Mouse (Mus musculus): ENCODE results near the gene Pik3c2a. TPM values are rescaled to one million over a fixed set of nuclear protein-coding genes. Genes with fewer than 3 reads are reported as not detected.

Pik3c2a gene
- 10 to 100 TPM; 27.0 to 28.3 TPM for total RNA-seq (2021)

DNA sequence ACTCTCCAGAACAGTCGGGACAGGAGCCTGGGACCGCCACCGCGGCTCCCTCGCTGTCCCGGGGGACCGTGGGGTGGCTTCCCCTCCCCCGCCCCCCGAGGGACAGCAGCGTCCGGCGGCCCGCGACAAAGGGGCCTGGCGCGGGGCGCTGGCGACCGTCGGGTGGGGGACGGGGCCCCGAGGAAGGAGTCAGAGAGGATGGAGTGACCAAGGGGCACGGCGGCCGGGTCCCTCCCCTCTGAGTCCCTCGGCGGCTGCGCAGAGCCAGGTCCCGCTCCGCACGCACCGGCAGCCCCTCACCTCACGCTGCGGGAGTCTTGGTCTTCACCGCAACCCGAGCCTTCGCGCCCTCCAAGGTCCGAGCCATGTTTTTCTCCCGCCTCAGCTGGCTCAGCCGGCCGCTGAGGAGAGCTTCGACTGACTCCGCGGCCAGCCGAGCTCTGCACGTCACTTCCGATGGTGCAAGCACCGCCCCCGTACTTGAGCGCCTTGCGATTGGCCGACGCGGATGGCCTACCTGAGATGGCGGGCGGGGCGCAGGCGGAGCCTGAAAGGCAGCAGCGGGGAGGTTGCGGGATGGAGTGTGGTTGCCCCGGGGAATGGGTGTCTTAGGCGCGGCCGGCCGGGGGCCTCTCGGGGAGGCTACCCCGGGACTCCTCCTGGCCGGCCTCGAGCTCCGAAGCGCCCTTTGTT lies at the start of gene Pik3c2a:
Gene Pik3c2a (minus strand): TSS at position 446 of the 693 bp plus-strand sequence.
- DNase-seq = peak; percentile 97
- intact Hi-C loops (cut with DNase I) = no loop called here

DNA sequence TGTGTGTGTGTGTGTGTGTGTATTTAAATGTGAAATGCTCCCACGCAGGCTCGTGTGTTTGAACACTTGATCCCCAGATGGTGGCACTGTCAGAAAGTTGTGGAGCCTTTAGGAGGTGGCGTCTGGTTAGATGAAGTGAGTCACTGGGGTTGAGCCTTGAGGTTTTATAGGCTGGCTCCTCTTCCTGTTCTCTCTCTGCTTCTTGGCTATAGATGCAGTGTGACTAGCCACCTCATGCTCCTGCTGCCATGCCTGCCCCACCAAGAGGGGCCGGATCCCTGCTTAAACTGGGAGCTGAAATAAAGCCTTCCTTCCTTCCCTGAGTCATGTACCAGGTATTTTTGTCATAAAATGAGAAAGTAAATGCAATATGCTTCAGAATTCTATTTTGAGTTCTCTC lies 47.9 kb upstream of the Pik3c2a start:
- intact Hi-C loops (cut with DNase I) = no loop called here
- DNase-seq = no peak

DNA sequence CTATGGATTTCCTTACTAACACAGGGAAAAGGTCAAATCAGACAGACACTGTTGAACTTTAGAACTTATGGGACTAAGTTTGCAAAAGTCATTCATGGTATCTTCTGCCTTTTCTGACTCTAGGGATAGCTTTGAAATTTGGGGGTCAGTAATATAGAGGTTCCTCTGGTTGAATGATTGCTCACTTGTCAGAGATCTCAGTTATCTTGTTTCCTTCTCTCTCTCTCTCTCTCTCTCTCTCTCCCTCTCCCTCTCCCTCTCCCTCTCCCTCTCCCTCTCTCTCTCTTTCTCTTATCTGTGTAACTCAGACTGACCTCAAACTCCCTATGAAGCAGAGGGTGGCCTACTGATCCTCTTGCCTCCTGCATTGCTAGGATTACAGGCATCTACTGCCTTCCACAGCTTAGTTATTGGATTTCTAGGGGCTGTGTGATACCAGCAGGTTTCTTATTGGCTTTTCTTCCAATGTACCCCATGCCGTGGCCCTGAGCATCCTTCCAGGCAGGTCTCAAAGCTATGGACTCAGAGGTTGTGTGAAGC lies 41.9 kb upstream of the Pik3c2a start:
- no peak for DNase-seq
- intact Hi-C loops (cut with DNase I) = no loop called here

DNA sequence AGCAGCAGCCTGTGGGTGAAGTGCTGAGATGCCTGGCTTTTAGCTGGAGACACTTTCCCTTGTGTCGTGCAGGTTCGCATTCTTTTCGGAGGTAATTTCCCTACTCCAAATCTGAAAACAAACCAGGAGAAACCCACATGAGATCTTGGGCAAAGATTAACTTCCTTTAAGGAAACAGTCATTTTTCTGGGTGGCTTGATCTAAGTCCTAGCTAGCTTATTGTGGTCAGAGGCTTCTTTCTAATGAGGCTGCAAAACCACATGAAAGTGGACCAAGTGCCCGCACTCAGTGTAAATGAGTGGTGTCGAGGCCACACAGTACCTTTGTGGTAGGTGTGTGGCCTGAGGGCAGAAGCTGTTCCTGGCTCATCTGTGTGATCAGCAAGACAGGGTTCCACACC lies 41.0 kb upstream of the Pik3c2a start:
- intact Hi-C loops (cut with DNase I) = no loop called here
- DNase-seq = no peak

DNA sequence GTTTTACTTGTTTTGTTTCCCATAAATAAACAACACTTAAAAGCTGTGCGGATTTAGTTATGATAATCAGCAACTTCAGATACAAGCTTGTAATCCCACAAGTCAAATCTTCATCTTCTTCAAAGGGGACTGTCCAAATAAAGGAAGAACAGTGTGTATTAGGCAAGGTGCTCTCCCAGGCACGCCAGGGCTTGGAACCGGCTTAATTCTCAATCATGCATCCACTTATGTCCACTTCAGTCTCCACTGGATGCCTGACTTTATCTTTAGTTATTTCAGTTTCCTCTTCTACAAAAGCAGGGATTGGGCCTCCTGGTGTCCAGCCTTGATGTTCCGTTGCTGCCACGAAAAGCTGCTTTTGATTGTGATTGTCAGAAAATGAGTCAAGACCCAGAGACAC lies 40.5 kb upstream of the Pik3c2a start:
- DNase-seq = no peak
- intact Hi-C loops (cut with DNase I) = no loop called here

DNA sequence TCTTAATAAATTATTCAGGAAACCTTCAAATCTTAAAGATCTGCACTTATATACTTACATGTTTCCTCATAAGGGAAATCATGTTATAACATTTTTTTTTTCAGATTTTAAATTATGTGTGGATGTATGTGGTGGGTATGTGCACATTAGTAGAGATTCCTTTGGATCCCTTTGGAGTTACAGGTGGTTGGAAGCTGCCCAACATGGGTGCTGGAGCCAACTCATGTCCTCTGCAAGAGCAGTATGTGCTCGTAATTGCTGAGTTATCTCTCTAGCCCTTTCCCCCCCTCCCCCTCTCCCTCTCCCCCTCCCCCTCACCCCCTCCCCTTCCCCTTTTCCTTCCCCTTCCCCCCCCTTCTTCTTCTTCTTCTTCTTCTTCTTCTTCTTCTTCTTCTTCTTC lies 39.9 kb upstream of the Pik3c2a start:
- DNase-seq = no peak
- intact Hi-C loops (cut with DNase I) = no loop called here

DNA sequence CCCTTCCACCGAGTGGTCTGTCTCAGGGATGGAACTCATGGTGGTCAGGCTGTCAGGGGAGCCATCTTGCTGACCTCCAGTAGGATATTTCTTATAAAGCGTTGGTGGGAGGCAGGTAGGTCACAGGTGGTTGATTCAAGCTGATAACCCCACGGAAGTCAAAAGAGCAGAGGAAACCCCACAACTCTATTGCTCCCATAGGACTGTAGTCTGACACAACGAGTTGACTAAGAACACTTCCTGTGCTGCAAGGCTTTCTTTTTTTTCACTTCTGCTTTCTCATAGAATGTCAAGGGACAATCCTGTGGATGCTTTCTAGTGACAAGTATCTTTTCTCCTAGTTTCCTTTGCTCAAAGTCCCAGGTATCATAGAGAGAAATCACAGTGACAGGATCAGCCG lies 33.0 kb upstream of the Pik3c2a start:
- DNase-seq = no peak

DNA sequence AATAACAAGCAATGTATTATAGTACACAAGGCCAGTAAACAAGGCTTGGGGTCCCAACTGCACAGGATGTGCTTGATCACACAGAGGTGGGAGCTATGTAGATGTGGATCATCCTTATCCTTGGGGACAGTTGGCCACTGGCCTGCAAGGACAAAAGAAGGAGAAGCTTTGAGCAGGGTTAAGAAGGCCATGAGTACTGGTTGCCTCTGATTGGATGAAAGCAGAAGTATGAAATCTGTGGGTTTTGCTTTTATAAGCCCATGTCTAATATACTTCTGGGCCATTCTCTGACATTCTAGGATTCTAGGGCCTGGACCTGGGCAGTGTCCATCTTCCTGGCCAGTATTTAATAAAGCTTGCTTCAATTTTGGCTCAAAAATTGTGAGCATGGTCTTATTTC lies 32.6 kb upstream of the Pik3c2a start:
- no peak for DNase-seq
- intact Hi-C loops (cut with DNase I) = no loop called here

More for the DNA sequence above, 33.0 kb upstream of the Pik3c2a start:
- intact Hi-C loops (cut with DNase I) = no loop called here

DNA sequence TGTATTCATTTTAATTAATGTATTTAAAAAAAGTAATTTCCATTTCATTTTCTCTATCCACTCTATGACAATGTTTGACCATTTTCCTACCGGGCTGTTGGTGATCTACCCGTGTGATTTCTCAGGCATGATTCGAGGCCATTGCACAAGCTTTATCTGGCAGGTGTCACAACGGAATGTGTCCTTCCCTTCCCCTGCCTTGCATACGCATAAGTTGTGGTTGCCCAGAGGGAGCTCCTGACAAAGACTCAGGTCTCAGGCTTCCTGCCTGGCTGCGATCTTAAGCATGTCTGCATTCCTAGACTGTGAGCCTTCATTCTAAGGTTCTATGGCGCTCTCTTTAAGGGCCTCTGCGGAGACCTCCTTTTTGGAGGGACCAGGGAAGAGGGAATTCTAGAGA lies 18.9 kb upstream of the Pik3c2a start:
- DNase-seq = no peak
- intact Hi-C loops (cut with DNase I) = no loop called here

DNA sequence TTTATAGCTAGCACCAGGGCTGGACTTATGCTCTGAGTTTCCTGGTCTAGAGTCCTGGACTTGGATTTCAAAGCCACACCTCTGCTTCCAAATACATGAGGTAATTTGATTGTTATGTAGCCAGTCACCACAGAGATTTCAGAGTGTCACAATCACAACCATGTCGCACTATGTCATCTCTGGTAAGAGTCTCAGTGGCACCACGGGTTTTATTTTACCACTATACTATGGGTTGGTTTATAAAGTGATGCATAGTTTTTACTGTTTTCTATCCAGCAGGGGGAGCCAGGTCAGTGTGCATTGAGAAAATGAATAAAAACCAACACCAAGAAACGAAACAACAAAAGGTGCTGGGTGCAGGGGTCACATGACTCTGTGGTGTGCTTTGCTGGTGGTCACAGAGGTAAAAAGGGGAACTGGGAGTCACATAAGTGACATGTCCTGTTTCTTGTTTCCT lies 15.8 kb upstream of the Pik3c2a start:
- intact Hi-C loops (cut with DNase I) = loop anchor here (2.0 kb wide), 1 partner anchor 58 kb away; no protein-coding TSS in a partner anchor

DNA sequence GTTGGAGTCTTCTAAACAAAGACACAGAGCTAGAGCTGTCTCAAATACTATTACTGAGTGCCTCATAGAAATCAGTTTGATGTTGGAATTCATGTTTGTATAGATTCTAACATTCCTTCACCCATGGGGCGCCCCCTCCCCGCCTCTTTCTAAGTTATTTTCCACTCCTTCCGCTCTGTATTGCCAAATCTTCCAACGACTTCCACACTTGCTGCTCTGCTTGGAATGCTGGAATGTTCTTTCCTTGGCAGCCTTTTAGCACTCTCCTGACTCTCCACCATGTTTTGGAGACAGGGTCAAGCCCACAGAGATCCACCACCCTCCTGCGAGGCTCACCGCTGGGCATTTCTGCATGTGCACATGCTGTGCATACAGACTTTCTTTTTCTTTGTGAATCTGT lies 14.1 kb upstream of the Pik3c2a start:
- intact Hi-C loops (cut with DNase I) = no loop called here
- DNase-seq = no peak

More for the DNA sequence above, 15.8 kb upstream of the Pik3c2a start:
- DNase-seq = peak; percentile 28 to 41

DNA sequence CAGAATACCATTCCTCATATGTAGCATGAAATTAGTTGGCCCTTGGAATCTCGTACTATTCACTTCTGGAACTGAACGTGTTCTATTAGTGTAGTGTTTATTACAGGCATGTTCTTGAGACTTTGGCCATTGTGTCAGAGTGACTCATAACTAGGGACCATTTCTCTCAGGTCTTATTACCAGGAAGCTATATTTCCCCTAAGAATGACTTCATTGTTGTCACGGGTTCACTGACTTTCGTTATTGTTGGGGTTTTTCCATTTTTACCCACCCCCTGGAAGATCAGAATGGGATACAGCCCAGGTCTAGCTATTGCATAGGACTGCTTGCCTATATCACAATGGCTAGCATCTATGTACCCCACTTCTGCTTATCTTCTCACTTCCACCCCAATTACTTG lies 13.7 kb upstream of the Pik3c2a start:
- intact Hi-C loops (cut with DNase I) = no loop called here
- no peak for DNase-seq

DNA sequence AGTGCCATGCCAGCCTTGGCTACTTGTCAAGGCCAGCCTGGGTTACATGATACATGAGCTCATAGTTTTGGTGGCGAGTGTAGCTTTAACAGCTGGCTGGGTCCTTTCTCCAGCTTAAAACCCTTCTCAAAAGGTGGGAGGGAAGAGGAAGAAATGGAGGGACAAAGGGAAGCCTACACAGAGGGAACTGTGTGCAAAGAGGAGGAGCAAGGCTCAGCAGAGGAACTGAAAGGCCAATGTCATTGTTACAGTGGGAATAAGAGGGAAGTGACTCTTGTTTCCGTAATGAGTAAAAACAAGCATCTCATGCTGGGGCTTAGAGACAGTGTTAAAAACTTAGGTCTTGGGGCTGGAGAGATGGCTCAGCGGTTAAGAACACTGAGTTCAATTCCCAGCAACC lies 3.4 kb upstream of the Pik3c2a start:
- intact Hi-C loops (cut with DNase I) = loop anchor here (5.0 kb wide), 1 partner anchor 56 kb away; the partner anchor contains the start of gene Nucb2
- peak in 1 of 2 experiments; percentile 12 for DNase-seq

DNA sequence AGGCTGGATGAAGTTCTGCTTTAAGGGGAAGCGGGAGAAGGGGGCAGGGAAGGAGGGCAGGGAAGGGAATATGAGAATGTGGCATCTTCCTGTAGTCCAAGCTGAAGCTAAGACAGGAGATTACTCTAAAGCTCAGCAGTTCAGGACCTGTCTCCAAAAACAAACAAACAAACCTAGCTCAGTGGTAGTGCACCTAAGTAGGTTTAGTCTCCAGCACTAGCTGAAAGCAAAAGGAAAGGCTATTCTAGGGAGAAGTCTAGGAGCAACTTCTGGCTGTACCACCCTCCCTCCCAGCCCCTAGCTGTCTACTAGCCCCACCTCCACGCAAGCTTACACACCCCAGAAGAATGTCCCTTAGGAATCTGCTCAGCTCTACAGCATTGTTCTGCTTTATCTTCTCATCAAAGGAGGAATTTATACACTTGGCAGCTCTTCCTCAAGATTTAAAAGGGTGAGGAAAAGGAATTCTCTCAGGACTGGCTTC lies 1.1 kb upstream of the Pik3c2a start:
- DNase-seq = peak; percentile 33 to 42
- intact Hi-C loops (cut with DNase I) = no loop called here

DNA sequence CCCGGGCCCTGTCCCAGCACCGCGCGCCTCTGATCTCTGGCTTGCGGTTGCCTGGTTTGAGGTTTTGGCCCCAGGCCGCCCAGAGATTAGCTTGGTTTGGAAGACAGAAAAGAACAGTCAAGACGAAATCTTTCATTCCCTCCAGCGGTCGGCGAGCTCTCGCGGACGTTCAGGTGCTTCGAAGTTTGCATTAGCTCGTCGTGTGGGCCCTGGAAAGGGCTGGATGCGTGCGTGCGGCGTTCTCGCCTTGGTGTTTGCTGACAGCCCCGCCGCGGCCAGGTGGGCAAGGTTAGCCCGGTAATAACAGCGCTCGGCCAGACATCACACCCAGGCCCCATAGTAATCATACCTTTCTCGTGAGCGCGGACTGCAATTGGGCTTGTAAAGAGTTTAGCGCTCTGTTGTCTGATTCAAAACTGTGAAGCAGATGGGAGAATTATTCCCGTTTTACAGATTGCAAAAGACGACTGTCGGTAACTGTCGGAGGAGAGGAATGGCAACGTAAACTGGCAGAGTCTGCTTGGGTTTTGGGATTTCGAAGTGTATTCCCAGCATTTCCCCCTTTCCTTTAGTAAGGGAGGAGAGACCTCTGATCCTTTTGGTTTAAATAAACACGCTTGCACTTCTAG lies 562 bp upstream of the Pik3c2a start:
- DNase-seq = no peak
- intact Hi-C loops (cut with DNase I) = no loop called here

DNA sequence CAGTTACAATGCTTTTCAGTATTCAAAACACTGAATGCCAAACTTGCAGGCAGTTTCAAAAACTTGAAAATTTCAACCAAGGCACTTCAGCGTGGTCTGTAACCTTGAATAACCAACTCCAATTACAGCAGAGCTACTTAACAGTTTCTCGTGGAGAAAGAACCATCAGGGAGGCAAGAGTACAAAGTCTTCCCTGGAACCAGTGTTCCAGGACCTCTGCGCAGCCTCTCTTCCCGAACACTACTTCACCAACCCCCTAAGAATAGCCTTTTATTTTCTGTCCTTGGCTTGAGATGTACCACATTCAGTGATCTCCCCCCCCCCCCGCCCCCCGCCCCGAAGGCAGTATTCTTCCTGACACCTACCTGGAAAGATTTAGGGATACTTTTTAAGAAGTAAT lies 1.0 kb downstream of the Pik3c2a start:
- intact Hi-C loops (cut with DNase I) = no loop called here
- DNase-seq = no peak

DNA sequence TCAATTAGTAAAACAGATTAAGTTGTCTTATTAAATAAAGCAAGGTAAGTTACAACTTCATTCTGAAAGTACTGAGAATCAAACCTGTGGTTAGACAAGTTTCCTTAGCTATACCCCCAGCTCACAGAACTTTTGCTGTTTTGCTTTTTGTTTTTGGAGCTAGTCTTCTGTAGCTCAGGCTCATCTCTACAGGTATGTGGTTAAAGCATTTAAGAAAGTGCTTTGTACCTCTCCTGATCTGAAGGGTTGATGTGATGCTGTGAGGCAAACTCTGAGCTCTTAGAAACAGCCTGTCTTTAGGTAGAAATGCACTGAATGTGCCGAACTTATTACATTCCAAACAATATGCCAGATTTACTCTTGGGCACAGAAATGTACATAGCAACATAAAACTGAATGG lies 1.9 kb downstream of the Pik3c2a start:
- intact Hi-C loops (cut with DNase I) = no loop called here
- DNase-seq = no peak

DNA sequence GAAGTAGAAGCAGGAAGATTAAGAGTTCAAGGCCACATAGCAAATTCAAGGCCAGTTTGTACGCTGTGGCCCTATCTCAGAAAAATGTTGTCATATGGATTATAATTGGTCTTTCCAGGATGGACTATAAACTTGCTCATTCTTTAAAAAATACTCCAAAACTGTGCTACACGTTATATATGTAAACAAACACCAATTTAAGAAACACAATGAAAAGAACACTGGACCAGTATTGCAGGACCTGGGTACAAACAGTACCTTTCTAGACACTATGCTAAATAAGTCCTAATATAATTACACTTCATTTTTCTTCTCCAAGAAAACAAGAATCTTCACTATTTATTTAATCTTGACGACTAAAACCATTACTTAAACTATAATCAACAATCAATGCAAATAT lies 11.6 kb downstream of the Pik3c2a start:
- no peak for DNase-seq
- intact Hi-C loops (cut with DNase I) = no loop called here

DNA sequence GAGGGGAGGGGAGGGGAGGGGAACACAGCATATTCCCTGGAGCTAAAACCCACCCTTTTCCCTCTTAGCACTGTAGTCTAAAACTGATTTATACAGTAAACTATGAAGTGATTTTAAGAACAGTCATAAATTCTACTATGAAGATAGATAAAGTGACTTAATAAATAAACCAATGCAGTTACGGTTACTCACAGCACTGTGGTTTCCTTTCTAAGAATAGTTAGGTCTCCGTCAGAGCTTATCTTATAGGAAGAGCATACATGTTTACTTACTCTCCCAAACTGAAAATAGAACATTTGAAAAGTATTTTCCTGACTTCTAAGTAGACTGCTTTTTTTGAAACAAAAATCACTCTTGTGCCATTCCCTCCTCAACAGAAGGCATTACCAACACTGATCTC lies 12.3 kb downstream of the Pik3c2a start:
- intact Hi-C loops (cut with DNase I) = no loop called here
- no peak for DNase-seq

DNA sequence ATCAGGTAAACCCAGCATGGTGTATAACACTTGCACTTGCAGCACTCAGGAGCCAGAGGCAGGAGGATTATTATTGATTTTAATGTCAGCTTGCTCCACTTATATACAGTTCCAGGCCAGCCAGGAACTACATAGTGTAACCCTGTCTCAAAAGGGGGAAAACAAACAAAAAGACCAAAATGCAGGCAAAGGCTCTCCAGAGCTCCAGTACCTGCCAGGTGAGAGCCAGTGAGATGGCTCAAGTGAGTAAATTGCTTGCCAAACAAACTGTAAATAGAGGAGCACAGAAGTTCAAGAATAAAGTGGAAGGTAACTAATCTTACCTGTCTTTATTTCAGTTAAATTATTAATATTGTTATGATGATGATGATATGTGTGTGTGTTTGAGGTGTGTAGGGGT lies 16.0 kb downstream of the Pik3c2a start:
- no peak for DNase-seq
- intact Hi-C loops (cut with DNase I) = no loop called here

DNA sequence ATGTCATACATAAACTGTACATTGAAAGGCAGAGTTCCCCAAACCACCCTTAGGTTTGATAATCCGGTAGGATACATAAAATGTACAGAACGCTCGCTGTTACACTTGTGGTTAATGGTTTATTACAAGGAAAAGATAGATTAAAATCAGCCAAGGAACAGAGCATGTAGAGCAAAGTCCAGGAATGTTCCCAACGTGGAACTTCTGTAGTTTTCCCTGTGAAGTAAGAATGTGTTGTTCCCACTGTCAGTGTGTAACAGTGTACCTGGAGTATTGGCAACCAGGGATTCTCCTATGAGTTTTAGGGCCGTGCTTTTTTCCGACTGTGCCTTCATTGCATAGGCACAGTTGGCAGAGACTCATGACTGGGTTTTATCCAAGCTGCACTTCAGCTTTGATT lies 17.5 kb downstream of the Pik3c2a start:
- no peak for DNase-seq
- intact Hi-C loops (cut with DNase I) = no loop called here

DNA sequence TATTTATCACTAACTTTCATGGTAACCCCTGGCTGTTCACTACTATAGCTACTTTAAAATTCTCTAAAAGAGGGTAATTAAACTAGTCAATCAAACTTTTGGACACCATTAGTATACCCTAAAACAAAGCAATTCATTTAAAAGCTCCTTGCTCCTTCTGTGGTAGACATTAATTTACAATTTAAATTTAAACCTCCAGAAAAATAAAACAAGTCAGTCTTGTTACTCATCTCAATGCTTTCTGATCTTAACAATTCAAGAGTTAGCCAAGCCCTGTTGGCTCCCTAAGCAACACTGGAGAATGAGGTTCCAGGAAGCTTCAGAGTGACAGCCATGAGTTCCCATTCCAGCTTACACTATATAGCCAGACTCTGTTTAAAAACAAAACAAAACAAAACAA lies 22.2 kb downstream of the Pik3c2a start:
- no peak for DNase-seq
- intact Hi-C loops (cut with DNase I) = no loop called here
